Mouse (Mus musculus): ENCODE measurements around the gene Rnls.

Rnls gene

DNA sequence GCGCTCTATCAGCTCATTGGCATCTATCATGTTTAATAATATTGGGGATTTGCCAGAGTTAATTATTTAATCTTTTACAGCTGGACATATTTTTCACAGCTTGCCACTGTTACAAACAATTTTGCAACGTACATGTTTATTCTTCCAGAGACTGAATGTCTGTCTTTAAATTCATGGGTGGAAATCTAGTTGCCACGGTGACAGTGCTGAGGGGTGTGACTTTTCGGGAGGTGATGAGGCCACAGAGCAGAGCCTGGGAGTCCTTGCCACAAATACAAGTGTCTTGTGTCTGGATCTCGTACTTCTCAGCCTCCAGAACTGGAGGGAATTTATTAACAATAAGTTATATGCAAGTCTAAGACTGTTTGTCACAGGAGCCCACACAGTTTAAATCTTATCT is 212.5 kb downstream of the Rnls start:
- no peak for DNase-seq (ENCODE audit: low spot score)

GRCm38 (mm10) chr19:33178866-33179265 is 213.2 kb downstream of the Rnls start:
- no peak for DNase-seq (ENCODE audit: low spot score)

DNA sequence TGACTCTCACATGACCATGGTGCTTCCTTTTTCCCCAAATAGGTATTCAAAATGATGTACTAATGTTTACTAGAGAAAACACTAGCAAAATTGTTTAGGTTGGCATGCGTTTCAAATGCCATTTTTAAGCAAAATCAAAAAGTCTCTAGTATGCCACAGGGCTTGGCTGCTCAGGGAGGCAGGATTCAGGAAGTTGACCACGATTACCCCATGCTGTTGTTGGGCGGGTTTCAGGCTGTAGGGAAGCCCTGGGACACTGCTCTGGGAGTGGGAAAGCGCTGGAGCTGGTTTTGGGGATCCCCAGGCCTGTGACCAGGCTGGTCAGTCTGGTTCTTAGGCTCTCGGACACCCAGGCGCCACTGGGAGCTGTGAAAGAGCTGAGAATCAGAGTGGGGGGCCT is 213.7 kb downstream of the Rnls start:
- DNase-seq (ENCODE audit: low spot score) = no peak

DNA sequence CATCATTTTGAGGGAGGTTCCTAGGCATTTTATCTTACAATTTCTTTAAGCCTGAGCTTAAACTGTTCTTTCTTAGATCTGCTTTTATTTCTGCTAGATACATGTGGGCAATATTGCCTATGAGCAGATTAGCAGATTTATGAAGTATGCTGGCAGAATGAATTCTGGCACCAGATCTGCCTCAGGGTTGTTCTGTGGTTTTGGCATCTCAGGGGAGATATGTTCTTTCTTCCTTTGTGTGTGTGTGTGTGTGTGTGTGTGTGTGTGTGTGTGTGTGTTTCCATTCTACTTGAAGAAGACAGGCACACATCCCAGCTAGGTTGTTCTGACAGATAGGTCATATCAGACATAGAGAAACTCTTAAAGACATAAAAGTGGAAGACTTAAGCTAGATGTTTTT is 218.1 kb downstream of the Rnls start:
- no peak for DNase-seq (ENCODE audit: low spot score)

- DNase-seq (ENCODE audit: low spot score) = no peak
Measured at GRCm38 (mm10) chr19:33169881-33170280, 222.2 kb downstream of the Rnls start.

DNA sequence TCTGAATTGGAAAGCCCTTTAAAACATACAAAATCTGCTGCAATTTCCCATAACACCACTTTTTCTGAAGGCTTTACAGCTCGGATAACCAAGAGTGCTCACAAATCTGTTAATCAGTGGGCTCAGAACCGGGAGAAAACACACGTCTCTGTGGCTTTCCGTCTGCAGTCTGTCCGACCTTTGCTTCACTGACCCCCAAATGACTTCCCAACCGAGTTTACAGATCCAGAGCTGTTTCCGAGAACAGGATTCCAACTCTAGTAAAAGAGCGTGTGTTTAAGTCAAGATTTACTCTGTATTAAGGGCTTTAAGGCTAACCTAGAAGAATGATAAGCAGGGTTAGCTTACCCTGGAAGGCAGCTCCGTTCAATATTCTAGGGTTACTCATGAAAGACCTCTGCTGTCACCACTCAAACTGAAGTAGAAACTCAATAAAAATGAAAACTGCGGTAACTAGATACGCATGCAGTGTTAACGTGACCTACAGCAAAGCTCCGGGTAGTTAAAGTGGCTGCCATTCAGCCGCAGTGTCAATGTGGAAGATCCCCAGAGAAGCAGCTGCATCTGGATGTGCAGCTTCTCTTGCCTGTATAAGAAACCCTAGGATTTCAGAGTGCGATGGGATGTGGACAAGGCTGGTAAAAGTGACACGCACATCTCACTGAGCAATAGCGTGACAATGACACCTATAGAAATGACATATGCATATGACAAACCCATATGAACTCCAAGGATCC is 224.4 kb downstream of the Rnls start:
- peak; percentile 60 for DNase-seq (ENCODE audit: low spot score)

DNA sequence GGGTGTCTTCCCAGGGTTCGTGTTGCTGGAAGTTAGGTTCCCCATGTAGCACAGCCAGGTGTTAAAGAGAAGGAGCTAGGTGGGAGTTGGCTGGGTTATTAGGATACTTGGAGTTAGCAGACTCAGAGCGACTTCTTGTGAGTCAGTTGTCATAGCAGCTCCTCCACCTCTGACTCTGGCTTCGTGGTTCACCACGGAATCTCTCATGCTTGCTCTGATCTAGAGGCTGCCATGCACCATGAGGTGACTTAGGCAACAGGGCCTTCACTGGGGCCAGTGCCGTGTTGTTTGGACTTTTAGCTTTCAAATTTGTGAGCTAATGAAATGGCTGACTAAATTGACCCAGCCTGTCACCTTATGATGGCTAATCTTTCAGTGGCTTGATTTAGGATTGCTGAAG is 227.3 kb downstream of the Rnls start:
- DNase-seq (ENCODE audit: low spot score) = no peak

DNA sequence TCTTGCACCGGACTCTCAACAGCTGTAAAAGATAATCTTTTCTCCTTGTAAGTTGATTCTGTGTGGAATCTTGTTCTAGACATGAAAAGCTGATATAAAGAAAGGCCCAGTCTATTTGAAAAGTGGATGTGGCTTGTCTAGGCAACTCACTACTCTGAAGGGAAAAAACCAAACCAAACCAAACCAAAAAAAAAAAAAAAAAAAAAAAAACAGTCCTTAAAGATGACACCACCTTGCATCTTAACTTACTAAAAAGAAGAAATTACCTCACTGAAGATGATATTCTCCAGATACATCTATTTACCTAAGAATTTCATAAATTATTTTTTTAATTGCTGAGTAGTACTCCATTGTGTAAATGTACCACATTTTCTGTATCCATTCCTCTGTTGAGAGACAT is 230.2 kb downstream of the Rnls start:
- DNase-seq (ENCODE audit: low spot score) = no peak

DNA sequence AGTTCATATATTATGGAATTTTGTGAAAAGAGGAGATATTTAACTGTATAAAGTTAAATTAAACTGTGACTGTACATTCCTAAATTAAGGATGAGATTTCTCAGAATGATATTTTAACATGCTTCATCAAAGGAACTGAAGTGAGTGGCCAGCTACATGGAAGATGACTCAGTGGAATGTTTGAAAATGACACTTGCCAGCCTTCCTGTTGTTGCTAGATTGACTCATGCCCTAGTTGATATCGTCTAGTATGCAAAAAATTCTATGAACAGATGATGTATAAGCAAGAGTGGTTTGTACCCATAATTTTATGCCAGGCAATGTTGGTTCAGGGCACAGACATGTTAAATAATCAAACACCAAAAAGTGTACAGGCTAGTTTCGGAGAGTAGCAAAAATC is 232.2 kb downstream of the Rnls start:
- no peak for DNase-seq (ENCODE audit: low spot score)

GRCm38 (mm10) chr19:33159192-33159591 is 232.9 kb downstream of the Rnls start:
- DNase-seq (ENCODE audit: low spot score) = no peak

DNA sequence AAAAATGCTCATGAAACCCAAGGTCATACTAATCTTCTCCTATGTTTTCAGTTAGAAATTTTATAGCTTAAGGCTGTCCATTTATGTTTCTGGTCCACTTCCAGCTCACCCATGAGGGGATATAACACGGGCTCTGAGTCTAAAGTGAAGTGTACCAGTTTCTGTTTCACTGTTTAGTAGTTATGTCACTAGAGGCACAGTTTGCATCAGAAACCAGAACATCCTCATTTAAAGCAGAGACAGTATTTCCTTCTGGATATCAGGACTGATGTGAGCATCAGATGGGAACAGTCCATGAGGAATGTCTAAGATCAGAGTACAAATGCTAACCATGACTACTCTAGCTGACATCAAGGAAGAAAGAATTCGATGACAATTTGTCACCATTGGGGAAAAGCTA is 233.9 kb downstream of the Rnls start:
- no peak for DNase-seq (ENCODE audit: low spot score)

- no peak for DNase-seq (ENCODE audit: low spot score)
Measured at GRCm38 (mm10) chr19:33148411-33148810, 243.7 kb downstream of the Rnls start.

DNA sequence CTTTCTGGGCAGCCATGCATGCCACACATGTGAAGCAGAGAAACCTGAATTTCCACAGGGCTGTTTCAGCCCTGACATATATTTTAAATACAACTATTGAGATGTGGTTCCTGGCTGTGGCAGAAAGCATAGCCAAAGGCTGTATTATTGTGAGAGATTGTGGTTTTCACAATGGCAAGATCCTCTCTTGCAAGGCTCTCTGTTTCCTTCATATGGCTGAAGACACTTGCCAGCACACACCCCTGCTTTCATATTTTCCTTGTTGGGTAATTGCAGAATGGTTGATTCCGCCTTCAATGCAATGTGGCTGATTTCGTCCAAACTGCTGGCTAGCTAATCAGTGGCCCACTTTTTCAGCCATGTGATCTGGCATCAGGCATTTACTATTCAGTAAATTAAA is 248.9 kb downstream of the Rnls start:
- DNase-seq (ENCODE audit: low spot score) = no peak

DNA sequence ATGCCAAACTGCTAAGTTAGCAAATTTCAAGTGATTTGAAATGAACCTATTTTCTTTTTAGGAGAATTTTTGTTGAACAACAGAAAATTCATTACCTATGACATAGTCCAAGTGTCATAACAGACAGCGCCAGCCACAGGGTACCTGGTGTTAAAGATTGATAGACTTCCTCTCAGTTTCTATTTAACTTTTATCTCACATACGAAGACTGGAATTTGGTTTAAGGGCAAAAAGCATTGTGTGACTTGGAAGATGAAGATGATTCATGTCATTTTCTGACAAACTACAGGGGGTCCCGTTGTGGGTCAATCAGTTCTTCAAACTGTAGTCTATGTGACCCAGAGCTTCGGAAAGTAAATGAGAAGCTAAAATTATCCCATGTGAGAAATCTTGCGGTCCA is 254.8 kb downstream of the Rnls start:
- no peak for DNase-seq (ENCODE audit: low spot score)

GRCm38 (mm10) chr19:33122611-33123226 is 269.4 kb downstream of the Rnls start:
- DNase-seq (ENCODE audit: low spot score) = no peak

GRCm38 (mm10) chr19:33119947-33120346 is 272.1 kb downstream of the Rnls start:
- no peak for DNase-seq (ENCODE audit: low spot score)

- DNase-seq (ENCODE audit: low spot score) = no peak
Measured at GRCm38 (mm10) chr19:33118898-33119297, 273.2 kb downstream of the Rnls start.

- DNase-seq (ENCODE audit: low spot score) = no peak
Measured at GRCm38 (mm10) chr19:33114631-33115295, 277.3 kb downstream of the Rnls start.

- no peak for DNase-seq (ENCODE audit: low spot score)
Measured at GRCm38 (mm10) chr19:33113746-33114145, 278.3 kb downstream of the Rnls start.

DNA sequence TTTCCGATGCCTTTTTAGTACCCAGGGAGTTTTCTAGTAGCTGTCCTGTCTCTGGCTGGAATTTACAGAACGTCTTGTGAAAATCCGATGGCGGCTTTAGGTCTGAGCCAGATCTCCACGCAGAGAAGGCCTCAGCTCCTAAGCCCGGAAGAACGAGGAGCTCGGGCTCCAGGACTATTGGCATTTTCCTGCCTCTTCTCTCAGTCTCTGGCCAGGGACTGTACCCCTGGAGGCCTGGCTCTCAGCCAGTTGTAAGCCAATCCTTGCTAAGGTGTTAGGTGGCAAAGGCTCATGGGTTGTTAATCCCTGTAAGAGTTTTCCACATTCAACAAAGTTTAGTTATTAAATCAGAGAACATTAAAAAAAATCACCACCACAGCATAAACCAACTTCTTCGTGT is 281.7 kb downstream of the Rnls start:
- no peak for DNase-seq (ENCODE audit: low spot score)

DNA sequence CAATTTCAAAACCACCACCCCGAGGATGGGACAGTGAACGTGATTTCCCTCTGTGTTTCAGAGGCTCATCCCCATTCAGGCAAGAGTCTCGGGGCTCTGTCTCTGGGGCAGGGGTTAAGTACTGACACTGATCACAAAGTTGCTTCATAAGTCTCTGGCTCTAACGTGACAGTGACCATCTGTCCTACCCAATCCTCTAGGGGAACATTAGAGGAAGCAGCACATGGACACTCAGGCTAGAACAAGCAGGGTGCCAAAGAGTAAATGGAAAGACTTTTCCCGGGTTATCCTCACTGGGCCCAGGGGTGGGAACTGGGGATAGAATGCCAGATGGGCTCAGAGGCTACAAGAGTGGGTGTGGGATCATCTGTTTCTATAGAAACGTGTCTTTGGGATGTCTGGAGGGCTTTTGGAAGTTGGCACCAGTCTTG is 282.1 kb downstream of the Rnls start:
- no peak for DNase-seq (ENCODE audit: low spot score)

GRCm38 (mm10) chr19:33109141-33109540 is 283.0 kb downstream of the Rnls start:
- DNase-seq (ENCODE audit: low spot score) = no peak

GRCm38 (mm10) chr19:33103851-33104250 is 288.2 kb downstream of the Rnls start:
- DNase-seq (ENCODE audit: low spot score) = no peak

DNA sequence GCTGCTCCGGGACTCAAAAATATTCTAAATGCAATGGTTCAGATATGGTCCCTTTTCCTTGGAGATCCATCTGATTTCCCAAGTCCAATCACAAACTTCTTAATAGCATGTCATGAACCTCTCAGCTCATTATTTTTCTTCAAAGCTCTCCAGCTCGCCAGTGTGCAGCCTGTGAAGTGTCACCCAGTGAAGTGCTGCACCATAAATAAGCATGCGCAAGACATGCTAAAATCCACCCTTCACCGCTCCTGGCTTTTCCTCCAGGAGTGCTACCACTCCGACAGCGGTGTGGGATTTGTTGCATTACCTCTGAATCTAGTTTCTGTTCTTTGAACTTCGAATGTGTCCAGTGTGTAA is 289.3 kb downstream of the Rnls start:
- no peak for DNase-seq (ENCODE audit: low spot score)
